Mouse (Mus musculus): ENCODE data around the gene Got2. TPM values are rescaled to one million over a fixed set of nuclear protein-coding genes. Genes with fewer than 3 reads are reported as not detected.

Got2 gene
- 100 to 1,000 TPM; 729 to 736 TPM for total RNA-seq (2021)
- long read RNA-seq, experiment 1, transcript Got2-201 (10 exons, 2,530 nt), result major isoform, 89 of 329 reads
- long read RNA-seq, experiment 1, partial matches to known transcripts, result 29 of 329 reads
- long read RNA-seq, experiment 1, other reads (novel, unspliced or antisense), result 210 of 329 reads
- long read RNA-seq, experiment 2, transcript Got2-201 (10 exons, 2,530 nt), result major isoform, 41 of 220 reads
- long read RNA-seq, experiment 2, partial matches to known transcripts, result 8 of 220 reads
- long read RNA-seq, experiment 2, other reads (novel, unspliced or antisense), result 171 of 220 reads

DNA sequence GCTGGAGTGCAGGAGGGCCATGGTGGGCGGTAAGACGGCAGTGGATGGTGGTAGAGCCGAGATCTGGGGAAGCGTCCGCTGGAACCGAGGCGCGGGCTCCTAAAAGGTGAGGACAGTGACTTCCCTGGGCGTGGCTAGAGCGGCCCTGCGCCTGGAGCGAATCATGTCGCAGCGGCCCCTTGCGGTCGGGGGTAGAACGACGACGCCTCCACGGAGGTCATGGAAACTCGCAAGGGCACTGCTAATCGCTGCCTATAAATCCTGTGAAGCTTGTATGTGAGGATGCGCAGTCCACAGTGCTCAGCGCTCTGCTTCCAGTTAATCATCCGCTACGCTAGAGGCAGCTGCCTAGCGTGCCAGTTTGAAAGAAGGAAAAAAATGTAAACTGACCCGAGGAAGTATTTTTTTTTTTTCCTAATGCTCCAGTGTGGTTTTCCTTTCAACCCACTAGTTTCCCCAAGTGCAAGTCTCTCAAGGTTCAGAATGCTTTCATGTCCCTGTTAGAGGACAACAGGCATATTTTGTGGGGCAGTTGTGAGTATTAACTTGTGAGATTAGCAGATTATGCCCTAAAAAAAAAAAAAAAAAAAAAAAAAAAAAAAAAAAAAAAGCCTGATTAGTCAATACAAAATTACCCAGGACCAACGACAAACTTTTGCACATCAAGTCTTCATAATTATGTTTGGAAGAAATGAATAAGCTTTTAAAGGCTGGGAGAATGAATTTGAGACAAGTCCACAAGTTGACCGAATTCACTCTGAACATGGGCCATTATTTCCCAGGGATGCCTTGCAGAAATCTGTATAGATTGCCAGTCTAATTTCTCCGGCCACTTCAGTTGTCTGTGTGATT lies at the start of gene Got2:
Got2 (minus strand) TSS at position 263 of the 852 bp plus-strand sequence.
- peak; percentile 92 to 97 for DNase-seq

- no peak for DNase-seq
Observed at GRCm38 (mm10) chr8:95932841-95933240, 44.5 kb upstream of the Got2 start.

GRCm38 (mm10) chr8:95929821-95930220 lies 41.5 kb upstream of the Got2 start:
- no peak for DNase-seq

DNA sequence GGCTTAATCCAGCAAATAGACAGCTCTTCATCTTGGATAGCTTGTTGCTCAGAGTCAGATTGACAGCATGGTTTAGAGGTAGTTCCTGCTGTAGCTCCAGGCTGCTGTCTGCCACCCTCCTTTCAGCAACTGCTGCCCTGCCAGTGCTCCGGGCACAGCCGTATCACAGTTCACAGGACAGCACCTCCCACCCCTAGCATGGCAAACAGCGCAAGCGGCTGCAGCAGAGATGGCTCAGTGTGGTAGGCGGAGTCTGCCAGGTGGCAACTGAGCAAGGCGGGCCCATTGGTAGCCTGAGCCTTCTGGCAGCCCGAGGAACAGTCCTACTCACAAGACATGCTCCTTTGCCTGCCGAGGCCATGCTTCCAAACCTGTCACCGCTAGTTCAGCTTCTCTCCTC lies 27.8 kb upstream of the Got2 start:
- DNase-seq, result peak; percentile 5 to 27

GRCm38 (mm10) chr8:95914905-95915643 lies 26.7 kb upstream of the Got2 start:
- peak; percentile 56 to 91 for DNase-seq

GRCm38 (mm10) chr8:95911240-95911639 lies 22.9 kb upstream of the Got2 start:
- no peak for DNase-seq

DNA sequence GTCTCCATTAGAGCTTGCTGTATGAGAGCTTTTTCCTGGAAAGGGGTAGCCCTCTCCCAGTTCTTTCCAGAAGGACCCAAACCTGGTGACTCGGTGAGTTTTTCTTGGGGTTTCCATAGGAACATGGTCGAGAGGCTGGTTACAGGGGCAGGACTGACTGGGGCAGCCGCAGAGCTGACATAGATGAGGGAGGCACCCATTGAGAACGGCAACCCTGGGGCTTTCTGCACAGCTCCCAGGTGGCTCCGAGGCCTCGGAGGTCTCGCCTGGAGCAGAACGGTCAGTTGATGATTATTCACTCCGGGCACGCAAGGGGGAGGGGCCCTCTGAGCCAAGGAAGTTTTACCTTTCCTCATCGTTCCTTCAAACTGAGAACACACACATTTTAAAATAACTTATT lies 19.5 kb upstream of the Got2 start:
- no peak for DNase-seq

DNA sequence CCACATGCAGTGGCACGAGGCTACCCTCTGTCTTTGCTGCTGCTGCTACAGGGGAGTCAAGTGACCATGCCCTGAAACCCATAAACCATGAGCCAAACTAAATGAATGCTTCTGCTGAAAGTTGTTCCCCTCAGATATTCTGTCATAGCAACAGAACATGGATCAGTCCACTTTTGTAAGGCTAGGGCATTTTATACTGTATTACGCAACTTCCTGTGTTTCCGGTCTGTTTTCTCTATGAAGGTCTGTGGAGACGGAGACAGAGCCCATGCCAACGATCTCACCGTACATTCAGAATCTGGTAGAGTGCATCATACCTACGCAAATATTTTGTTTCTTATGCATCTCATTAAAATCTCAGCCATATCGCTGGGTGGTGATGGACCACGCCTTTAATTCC lies 18.4 kb upstream of the Got2 start:
- DNase-seq, result no peak

GRCm38 (mm10) chr8:95901864-95902263 lies 13.5 kb upstream of the Got2 start:
- DNase-seq, result no peak

- no peak for DNase-seq
Observed at GRCm38 (mm10) chr8:95893701-95894100, 5.4 kb upstream of the Got2 start.

DNA sequence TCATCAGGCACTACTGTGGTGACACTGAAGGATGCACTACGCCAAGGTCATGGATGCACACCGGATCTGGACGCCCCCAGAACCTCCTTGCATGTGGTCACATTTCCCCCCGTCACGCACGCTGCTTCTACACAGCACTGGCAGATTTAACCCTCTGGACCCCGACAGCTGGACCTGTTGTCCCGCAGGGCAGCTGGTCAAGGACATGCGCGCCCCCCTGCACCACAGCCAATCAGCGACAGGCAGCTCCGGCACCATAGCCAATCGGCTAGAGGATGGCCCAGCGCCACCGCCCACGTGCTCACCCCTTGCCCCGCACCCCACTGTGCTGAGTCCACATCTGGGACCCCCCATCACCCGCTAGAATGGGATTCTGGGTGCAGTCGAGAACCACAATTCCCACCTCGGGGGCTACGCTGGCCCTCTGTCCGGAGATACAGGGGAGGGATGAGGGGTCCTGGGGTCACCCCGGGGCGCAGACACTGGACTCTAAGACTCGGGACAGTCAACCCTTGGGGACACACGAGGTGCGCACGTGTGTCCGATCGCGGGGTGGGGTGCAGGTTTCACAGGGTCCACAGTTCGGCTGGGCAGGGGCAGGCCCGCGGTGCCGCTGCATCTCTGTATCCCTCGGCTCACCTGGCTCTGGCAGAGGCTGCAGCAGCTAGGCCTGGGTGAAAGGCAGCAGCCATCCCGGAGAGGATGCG lies 616 bp downstream of the Got2 start:
- DNase-seq, result peak; percentile 90 to 91

DNA sequence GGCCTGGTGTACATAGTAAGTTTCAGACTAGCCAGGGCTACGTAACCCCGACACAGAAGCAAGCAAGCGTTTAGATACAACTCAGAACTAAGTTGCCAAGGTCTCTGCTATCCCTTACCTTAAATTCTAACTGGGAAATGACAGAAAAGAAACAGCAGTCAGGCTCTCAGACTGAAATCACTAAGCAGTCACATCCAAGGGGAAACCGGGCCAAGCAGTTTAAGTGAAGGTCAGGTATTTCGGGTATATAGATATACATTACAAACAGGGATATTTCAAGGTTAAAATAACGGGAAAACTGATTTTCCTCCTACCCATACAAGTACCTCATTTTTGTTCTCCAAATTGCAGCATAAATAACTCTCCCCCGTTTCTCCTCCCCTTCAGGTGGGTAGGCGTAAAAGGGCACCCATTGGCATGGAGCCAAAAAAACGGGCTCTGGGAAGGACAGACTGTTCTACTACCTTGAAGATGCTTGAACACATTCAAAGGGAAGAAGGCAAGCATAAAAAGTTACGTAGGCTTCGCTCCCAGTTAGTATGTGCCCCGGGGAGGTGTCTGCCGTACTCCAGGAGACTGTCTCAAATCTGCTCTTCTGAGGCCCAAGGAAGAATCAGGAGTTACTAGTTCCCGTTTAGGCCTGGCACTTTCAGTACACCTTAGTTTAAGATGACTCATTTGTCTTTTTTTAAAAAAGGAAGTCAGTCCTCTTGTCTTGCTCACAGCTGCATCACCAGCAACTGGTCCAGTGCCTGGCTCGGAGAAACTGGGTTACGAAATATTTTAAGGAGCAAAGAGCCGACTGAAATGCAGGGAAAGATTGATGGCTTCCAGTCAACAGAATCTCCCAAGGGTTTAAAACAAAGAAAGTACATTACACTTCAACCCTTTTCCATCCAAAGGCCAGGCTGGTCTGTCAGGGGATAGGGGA lies 1.4 kb downstream of the Got2 start:
- peak; percentile 63 to 71 for DNase-seq

DNA sequence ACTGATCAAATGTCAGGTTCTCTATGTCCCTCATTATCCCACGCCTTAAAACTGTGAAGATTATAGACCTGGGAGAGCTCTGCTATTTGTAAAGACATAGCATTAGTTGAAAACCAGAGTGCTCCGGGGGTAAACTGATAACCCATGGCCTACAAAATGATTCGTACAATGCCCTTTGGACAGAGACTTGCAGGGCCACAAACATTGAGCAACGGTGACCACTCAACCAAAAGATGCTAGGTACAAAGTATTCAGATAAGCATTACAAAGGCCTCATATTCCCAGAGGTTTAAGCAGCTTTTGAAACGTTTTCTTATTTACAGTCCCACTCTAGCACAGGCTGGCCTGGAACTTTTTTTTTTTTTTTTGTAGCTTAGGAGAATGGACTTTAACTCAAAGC lies 2.4 kb downstream of the Got2 start:
- no peak for DNase-seq

- no peak for DNase-seq
Observed at GRCm38 (mm10) chr8:95885271-95885841, 3.0 kb downstream of the Got2 start.

- DNase-seq, result peak in 1 of 2 experiments; percentile 17
Observed at GRCm38 (mm10) chr8:95884491-95884890, 3.9 kb downstream of the Got2 start.

- no peak for DNase-seq
Observed at GRCm38 (mm10) chr8:95882191-95882590, 6.2 kb downstream of the Got2 start.

DNA sequence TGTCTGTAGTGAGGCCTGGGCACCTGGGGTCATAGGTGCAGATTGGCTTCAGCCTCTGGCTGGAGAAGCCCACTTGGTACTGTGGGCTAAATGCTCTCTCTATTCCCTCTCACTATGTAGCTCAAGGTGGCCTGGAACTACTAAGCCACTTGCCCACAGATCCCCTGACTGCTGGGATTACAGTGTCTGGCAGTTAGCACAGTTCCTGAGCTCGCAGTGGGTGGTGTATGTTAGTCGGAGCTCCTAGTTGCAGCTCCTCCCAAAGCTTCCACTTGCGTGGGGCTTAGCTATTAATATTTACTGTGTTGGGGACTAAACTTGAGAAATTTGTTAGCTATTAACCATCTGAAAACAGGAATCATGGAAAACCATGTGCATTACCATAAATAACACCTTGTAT lies 6.8 kb downstream of the Got2 start:
- no peak for DNase-seq

GRCm38 (mm10) chr8:95879823-95880222 lies 8.5 kb downstream of the Got2 start:
- DNase-seq, result no peak

- DNase-seq, result peak; percentile 68 to 71
Observed at GRCm38 (mm10) chr8:95878176-95878962, 10.0 kb downstream of the Got2 start.

- peak; percentile 49 to 61 for DNase-seq
Observed at GRCm38 (mm10) chr8:95875270-95875669, 13.1 kb downstream of the Got2 start.
